In genomic region chr7:114071851-114072616, GRCm38 (mm10) we compare ENCODE assay signal across 8 mouse cellular contexts. TPM values are rescaled to one million over a fixed set of nuclear protein-coding genes. Genes with fewer than 3 reads are reported as not detected.
A peak's percentile ranks its signal among the peaks of the same experiment; 100 is the strongest.
DNase-seq lines count a peak whose midpoint lies in the region; ATAC-seq and TF ChIP-seq lines count a peak whose summit lies in the region.

No protein-coding gene starts in this region.

- no peak overlapping the region for H3K4me3 ChIP-seq in kidney, adult 2 months (ENCODE audit: insufficient read depth, low read depth, low read length)
- H3K4me3 ChIP-seq in CH12.LX (replicated peaks in 1 of 3; ENCODE audit: low read depth in 2 of 3, low read length in 2 of 3, poor library complexity in 1 of 3), result no peak overlapping the region
- H3K4me3 ChIP-seq in embryonic facial prominence, embryonic 11.5 days (ENCODE audit: low read depth, low read length), result no peak overlapping the region
- no peak overlapping the region for H3K4me3 ChIP-seq in limb, embryonic 11.5 days (ENCODE audit: low read depth, low read length)
- no peak overlapping the region for H3K4me3 ChIP-seq in cerebellum, adult 2 months (replicated peaks; ENCODE audit: insufficient read depth, low read depth, low read length)

- dilution Hi-C loops in CH12.LX (cut with MboI; ENCODE audit: extremely low pct_ligation_motif_present, extremely low pct_unique_long_range_greater_than_20kb, low sequenced_read_pairs), result no loop called here

- no peaks in the 10 kb centered on the region for H3K27me3 ChIP-seq in kidney, adult 2 months (replicated peaks; ENCODE audit: control insufficient read depth, insufficient read depth, low read length)
- H3K27me3 ChIP-seq in CH12.LX (replicated peaks), result no peaks in the 10 kb centered on the region
- H3K27me3 ChIP-seq in embryonic facial prominence, embryonic 11.5 days (ENCODE audit: control insufficient read depth, insufficient read depth, low read length), result no peaks in the 10 kb centered on the region
- no peaks in the 10 kb centered on the region for H3K27me3 ChIP-seq in limb, embryonic 11.5 days (ENCODE audit: control insufficient read depth, insufficient read depth, low read length)
- H3K27me3 ChIP-seq in cerebellum, adult 2 months (ENCODE audit: control insufficient read depth, insufficient read depth, low read length), result no peaks in the 10 kb centered on the region

- no peak for TF ChIP-seq POLR2A in kidney, adult 2 months (IDR thresholded peaks at IDR 0.05; ENCODE audit: low read depth, low read length)
- TF ChIP-seq POLR2A in CH12.LX (IDR thresholded peaks at IDR 0.05; ENCODE audit: low read depth, low read length), result no peak
- no peak for TF ChIP-seq POLR2A in cerebellum, adult 2 months (IDR thresholded peaks at IDR 0.05; ENCODE audit: borderline replicate concordance, insufficient read depth, low read length)

- no peaks in the 10 kb centered on the region for H3K79me2 ChIP-seq in CH12.LX (replicated peaks; ENCODE audit: control insufficient read depth, extremely low read depth, insufficient read depth, poor library complexity, severe bottlenecking)

- H3K27ac ChIP-seq in kidney, adult 2 months (ENCODE audit: insufficient read depth, low read depth, low read length), result peak overlapping the region; percentile 6; the same call in 1 of the 2 replicates
- no peak overlapping the region for H3K27ac ChIP-seq in CH12.LX (ENCODE audit: insufficient read depth, low read depth)
- no peak overlapping the region; the same call in 1 of the 2 replicates for H3K27ac ChIP-seq in embryonic facial prominence, embryonic 11.5 days (replicated peaks; ENCODE audit: low read depth, low read length)
- no peak overlapping the region for H3K27ac ChIP-seq in limb, embryonic 11.5 days (replicated peaks; ENCODE audit: low read depth, low read length)
- no peak overlapping the region for H3K27ac ChIP-seq in cerebellum, adult 2 months (ENCODE audit: insufficient read depth, low read length)

- no peak for DNase-seq in kidney, adult 2 months
- no peak for DNase-seq in kidney, adult 18-20 months
- peak; percentile 26 for DNase-seq in CH12.LX (ENCODE audit: extremely low read depth)
- DNase-seq in embryonic facial prominence, embryonic 11.5 days (ENCODE audit: low spot score), result peak; percentile 45
- peak; percentile 43 for DNase-seq in limb, embryonic 11.5 days (ENCODE audit: low spot score)
- no peak for DNase-seq in cerebellum, adult 2 months
- DNase-seq in gastrocnemius, postnatal 4 days (ENCODE audit: low spot score in 2 of 2), result no peak

- no peak overlapping the region for H3K4me2 ChIP-seq in CH12.LX (ENCODE audit: insufficient read depth, low read depth, poor library complexity, severe bottlenecking)
- H3K4me2 ChIP-seq in embryonic facial prominence, embryonic 11.5 days (ENCODE audit: low read depth, low read length), result peak overlapping the region; percentile 19; the same call in 1 of the 2 replicates
- H3K4me2 ChIP-seq in limb, embryonic 11.5 days (ENCODE audit: low read depth, severe bottlenecking), result peak overlapping the region; percentile 2; the same call in 1 of the 2 replicates

- no peak overlapping the region for H3K9ac ChIP-seq in CH12.LX (ENCODE audit: insufficient read depth, low read depth)
- no peak overlapping the region for H3K9ac ChIP-seq in embryonic facial prominence, embryonic 11.5 days (replicated peaks; ENCODE audit: low read length)
- no peak overlapping the region for H3K9ac ChIP-seq in limb, embryonic 11.5 days (ENCODE audit: low read length)

- WGBS in kidney, adult 2 months, result 26% methylated on average over 13 of the region's 13 CpGs
- WGBS in embryonic facial prominence, embryonic 11.5 days, result 23% methylated on average over 13 of the region's 13 CpGs
- 22% methylated on average over 13 of the region's 13 CpGs for WGBS in limb, embryonic 11.5 days
- 62% methylated on average over 13 of the region's 13 CpGs for WGBS in cerebellum, adult 2 months

- TF ChIP-seq RAD21 in CH12.LX (IDR thresholded peaks at IDR 0.05; ENCODE audit: low read depth, low read length), result no peak

- in situ Hi-C loops in CH12.LX (cut with MboI; ENCODE audit: low pct_ligation_motif_present, low pct_unique_long_range_greater_than_20kb, low sequenced_read_pairs), result loop anchor here (25.0 kb wide), 1 partner anchor 565 kb away; the partner anchor contains the start of gene Calca

- H3K4me1 ChIP-seq in kidney, adult 2 months (ENCODE audit: control insufficient read depth, insufficient read depth, low read length), result peaks cover 26% of the 10 kb centered on the region
- H3K4me1 ChIP-seq in CH12.LX (ENCODE audit: control insufficient read depth in 1 of 2, insufficient read depth in 2 of 2), result peaks cover 13 to 54% of the 10 kb centered on the region in 2 experiments
- peaks cover 5% of the 10 kb centered on the region; the same call in 1 of the 2 replicates for H3K4me1 ChIP-seq in embryonic facial prominence, embryonic 11.5 days (ENCODE audit: control insufficient read depth, insufficient read depth, low read length)
- H3K4me1 ChIP-seq in limb, embryonic 11.5 days (ENCODE audit: control insufficient read depth, insufficient read depth, low read length), result peaks cover 12% of the 10 kb centered on the region
- H3K4me1 ChIP-seq in cerebellum, adult 2 months (ENCODE audit: control insufficient read depth, insufficient read depth, low read length), result peaks cover 3% of the 10 kb centered on the region; the same call in 1 of the 2 replicates

- peak; percentile 71 for ATAC-seq in embryonic facial prominence, embryonic 11.5 days (replicated peaks; ENCODE audit: insufficient number of reproducible peaks, low FRiP score, low TSS enrichment, low read depth)
- ATAC-seq in limb, embryonic 11.5 days (ENCODE audit: insufficient number of reproducible peaks, low FRiP score, low TSS enrichment, low read depth), result peak; percentile 69
- no peak for ATAC-seq in erythroid progenitor cell, adult 5-6 weeks (replicated peaks; ENCODE audit: low FRiP score, poor library complexity, severe bottlenecking)

- H3K9me3 ChIP-seq in CH12.LX (replicated peaks; ENCODE audit: low read length), result peaks cover 2% of the 10 kb centered on the region
- no peaks in the 10 kb centered on the region for H3K9me3 ChIP-seq in embryonic facial prominence, embryonic 11.5 days (replicated peaks; ENCODE audit: control insufficient read depth, low read length)
- no peaks in the 10 kb centered on the region for H3K9me3 ChIP-seq in limb, embryonic 11.5 days (ENCODE audit: control insufficient read depth, low read length)

- TF ChIP-seq EP300 in CH12.LX (IDR thresholded peaks at IDR 0.05; ENCODE audit: low read length), result 0 out of 2 replicates have a peak, but pooled peaks have one; percentile 5

- TF ChIP-seq CTCF in kidney, adult 2 months (conservative IDR thresholded peaks at IDR 0.05; ENCODE audit: insufficient read depth, insufficient read length, low read depth, low read length), result no peak
- no peak for TF ChIP-seq CTCF in CH12.LX (conservative IDR thresholded peaks at IDR 0.05 in 1 of 2, IDR thresholded peaks at IDR 0.05 in 1 of 2; ENCODE audit: low read depth in 2 of 2, low read length in 2 of 2)
- no peak for TF ChIP-seq CTCF in cerebellum, adult 2 months (IDR thresholded peaks at IDR 0.05; ENCODE audit: borderline replicate concordance, insufficient read depth, low read depth, low read length)

- H3K36me3 ChIP-seq in kidney, adult 2 months (ENCODE audit: control insufficient read depth, insufficient read depth, low read length), result no peaks in the 10 kb centered on the region
- H3K36me3 ChIP-seq in CH12.LX (replicated peaks in 1 of 2; ENCODE audit: control insufficient read depth in 1 of 2, insufficient read depth in 1 of 2, low read length in 1 of 2), result peaks cover 0 to 2% of the 10 kb centered on the region in 2 experiments
- no peaks in the 10 kb centered on the region for H3K36me3 ChIP-seq in embryonic facial prominence, embryonic 11.5 days (replicated peaks; ENCODE audit: control insufficient read depth, insufficient read depth, low read depth, low read length)
- H3K36me3 ChIP-seq in limb, embryonic 11.5 days (ENCODE audit: control insufficient read depth, insufficient read depth, low read length), result no peaks in the 10 kb centered on the region

TF ChIP-seq in CH12.LX, 34 proteins besides CTCF, POLR2A, EP300 and RAD21:
- TF ChIP-seq SMC3 (IDR thresholded peaks at IDR 0.05; ENCODE audit: low read depth, low read length), result no peak
- TF ChIP-seq ZNF384 (IDR thresholded peaks at IDR 0.05; ENCODE audit: low read depth, low read length), result peak; percentile 36; the same call in 1 of the 2 replicates

RNA-seq across cellular contexts. Expression of gene Rras2, which starts 45.5 kb away (rescaled TPM):
- polyA plus RNA-seq in kidney, adult 2 months (2012; rRNA removed), result 15.3 and 17.5 TPM in 2 replicates
- total RNA-seq in CH12.LX (2012; rRNA removed) (8.1 and 11.2 TPM in 2 replicates), CH12.LX (2014; rRNA removed) (35.7 and 36.0 TPM in 2 replicates)
- polyA plus RNA-seq in CH12.LX (2012; ENCODE audit: insufficient read length, low read depth), result 17.6 and 18.4 TPM in 2 replicates
- polyA plus RNA-seq in embryonic facial prominence, embryonic 11.5 days (2014; fragmentation: Nextera tagmentation; extraction: Ambion mirVana), result 28.0 and 32.2 TPM in 2 replicates
- 27.0 and 29.8 TPM in 2 replicates for polyA plus RNA-seq in limb, embryonic 11.5 days (2014; fragmentation: Nextera tagmentation; extraction: Ambion mirVana)
- 1.7 and 6.1 TPM in 2 replicates for total RNA-seq in erythroid progenitor cell, adult 5-6 weeks (2015; ENCODE audit: low replicate concordance)
- 0.98 and 1.2 TPM in 2 replicates for total RNA-seq in erythroid progenitor cell, adult 5-6 weeks (2017; ENCODE audit: low replicate concordance)
- 7.3 and 7.9 TPM in 2 replicates for polyA plus RNA-seq in cerebellum, adult 2 months (2012; rRNA removed)
- total RNA-seq in gastrocnemius, postnatal 4 days (2021), result 10 to 100 TPM; 35.9 to 36.5 TPM

Comparison
In these comparisons a context has a peak if more than half of its experiments do, and no peak if none do; other contexts are left out.
1. DNase-seq: peak in CH12.LX (single experiment), embryonic facial prominence, embryonic 11.5 days (single experiment) and limb, embryonic 11.5 days (single experiment); none in kidney, adult 2 months (single experiment), kidney, adult 18-20 months (single experiment), cerebellum, adult 2 months (0 of 2) and gastrocnemius, postnatal 4 days (0 of 2).